Mouse (Mus musculus): Measurements from ENCODE around the gene 4933424G06Rik.
"Not testable (repeated sequence)": the region's sequence is repeated elsewhere in the genome, so short reads cannot be mapped to it uniquely, and the experiment has no call there.

The 4933424G06Rik gene

DNA sequence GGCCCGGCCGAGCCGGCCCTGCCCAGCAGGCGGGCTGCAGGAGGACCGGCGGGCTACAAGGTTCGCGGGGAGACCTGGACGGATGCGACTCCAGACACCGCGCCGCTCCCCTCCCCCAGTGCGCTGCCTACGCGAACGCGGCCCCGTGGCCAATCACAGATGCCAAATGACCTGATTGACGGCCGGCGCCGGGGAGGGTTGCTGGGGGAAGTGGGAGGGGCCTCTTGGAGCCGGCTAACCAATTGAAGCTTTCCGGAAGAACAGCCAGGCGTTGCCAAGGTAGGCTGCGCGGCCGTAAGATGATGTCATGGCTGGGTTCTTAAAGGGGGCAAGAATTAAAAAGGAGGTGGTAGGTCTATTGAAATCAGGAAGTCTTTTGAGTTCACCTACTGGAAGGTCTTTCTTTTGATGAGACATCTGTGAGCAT, at the start of gene 4933424G06Rik:
4933424G06Rik (plus strand) TSS at position 296 of the 427 bp plus-strand sequence.
- DNase-seq (ENCODE audit: low spot score) = peak; percentile 98

DNA sequence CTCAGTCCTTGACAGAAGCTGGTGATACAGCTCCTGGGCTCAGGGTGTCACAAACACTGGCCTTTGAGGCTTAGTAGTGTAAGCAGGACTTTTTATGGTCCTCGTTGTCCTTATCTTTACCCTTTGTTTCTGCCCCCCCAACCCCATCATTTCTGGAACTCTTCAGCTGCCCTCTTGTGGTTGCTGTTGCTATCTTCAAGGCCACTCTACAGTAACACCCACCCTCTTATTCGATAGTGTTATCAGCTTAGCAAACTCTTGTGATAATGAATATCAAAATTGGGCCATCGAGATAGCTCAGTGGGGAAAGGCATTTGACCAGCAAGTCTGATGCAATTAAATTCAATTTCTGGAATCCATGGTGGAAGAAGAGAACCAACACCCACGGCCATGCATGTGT, 45.5 kb upstream of the 4933424G06Rik start:
- no peak for DNase-seq (ENCODE audit: low spot score)

DNA sequence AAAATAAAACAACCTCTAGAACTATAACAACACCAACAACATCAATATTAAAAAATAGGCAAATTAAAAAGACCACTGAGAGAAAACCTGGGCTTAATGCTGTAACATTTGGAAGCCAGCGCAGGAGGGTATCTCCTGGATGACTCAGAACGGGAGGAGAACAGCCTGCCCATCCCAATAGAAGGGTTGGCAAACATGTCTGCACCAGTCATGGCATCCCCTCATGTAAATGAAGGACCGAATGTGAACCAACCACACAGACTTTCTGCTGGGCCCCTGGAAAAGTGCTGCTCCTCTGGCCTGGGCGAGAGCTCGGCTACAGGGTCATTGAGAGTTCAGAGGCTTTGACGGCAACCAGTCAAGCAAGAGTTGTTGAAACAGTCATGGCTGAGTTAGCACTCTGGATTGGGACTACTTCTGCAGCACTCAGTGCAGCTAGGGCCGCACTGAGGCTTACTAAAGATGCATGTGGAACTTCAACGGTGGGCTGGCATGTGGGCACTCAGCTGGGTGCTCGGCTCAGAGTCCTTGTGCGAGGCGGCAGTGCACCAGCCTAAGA, 44.7 kb upstream of the 4933424G06Rik start:
- DNase-seq (ENCODE audit: low spot score) = no peak

DNA sequence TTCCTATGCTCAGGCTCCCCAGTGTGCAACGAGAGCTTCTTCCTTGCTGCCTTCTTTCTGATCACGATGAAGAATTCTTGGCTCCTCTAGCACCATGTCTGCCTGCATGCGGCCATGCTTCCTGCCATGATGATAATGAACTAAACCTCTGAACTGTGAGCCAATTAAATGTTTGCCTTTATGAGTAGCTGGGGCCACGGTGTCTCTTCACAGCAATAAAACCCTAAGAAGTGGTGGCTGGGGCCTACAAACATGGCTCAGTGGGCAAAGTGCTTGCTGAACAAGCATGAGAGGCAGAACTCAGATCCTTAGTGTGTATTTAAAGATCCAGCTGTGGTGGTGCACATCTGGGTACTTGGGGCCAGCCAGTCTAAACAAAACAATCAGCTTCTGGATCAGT, 44.0 kb upstream of the 4933424G06Rik start:
- no peak for DNase-seq (ENCODE audit: low spot score)

DNA sequence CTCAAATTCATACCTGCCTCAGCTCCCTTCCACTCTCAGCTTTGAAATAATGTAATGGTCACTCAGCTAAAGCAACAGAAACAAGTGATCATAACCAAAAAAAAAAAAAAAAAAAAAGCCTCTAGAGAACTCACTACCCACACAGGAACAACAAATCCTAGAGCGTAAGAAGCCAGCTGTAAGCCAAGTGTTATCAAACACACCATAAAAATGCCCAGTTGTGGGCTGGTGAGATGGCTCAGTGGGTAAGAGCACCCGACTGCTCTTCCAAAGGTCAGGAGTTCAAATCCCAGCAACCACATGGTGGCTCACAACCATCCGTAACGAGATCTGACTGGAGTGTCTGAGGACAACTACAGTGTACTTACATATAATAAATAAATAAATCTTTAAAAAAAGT, 41.9 kb upstream of the 4933424G06Rik start:
- DNase-seq (ENCODE audit: low spot score) = not testable (repeated sequence)

DNA sequence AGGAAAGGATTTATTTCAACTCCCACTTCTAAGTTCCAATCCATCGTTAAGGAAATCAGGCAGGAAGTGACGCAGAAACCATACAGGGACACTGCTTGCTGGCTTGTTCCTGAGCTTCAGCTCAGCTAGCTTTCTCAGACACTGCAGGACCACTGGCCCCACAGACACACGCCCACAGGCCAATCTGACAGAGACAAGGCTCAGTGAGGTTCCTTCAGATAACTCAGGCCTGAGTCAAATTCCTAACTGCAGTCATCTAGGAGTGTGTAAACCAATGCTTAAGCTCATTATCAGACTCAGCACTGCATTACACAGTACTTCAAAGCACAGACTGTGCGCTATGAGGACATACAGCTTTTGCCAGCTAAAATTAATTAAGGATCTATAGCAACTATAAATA, 39.7 kb upstream of the 4933424G06Rik start:
- no peak for DNase-seq (ENCODE audit: low spot score)

DNA sequence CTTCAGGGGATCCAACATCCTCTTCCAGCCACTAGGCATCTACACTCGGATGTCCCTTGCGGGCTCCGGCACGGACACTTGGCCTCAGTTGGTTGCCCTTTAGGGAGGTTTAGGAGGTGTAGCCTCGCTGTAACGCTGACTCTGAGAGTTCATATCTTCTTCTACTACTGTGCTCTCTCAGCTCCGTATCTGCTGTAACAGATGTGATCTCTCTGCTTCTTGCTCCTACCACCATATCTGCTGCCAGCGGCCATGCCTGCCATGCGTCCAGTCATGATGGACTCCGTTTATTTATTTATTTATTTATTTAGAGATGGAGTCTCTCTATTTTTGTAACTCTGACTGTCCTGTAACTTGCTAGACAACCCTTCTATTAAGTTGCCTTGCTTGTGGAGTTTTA, 38.7 kb upstream of the 4933424G06Rik start:
- no peak for DNase-seq (ENCODE audit: low spot score)

DNA sequence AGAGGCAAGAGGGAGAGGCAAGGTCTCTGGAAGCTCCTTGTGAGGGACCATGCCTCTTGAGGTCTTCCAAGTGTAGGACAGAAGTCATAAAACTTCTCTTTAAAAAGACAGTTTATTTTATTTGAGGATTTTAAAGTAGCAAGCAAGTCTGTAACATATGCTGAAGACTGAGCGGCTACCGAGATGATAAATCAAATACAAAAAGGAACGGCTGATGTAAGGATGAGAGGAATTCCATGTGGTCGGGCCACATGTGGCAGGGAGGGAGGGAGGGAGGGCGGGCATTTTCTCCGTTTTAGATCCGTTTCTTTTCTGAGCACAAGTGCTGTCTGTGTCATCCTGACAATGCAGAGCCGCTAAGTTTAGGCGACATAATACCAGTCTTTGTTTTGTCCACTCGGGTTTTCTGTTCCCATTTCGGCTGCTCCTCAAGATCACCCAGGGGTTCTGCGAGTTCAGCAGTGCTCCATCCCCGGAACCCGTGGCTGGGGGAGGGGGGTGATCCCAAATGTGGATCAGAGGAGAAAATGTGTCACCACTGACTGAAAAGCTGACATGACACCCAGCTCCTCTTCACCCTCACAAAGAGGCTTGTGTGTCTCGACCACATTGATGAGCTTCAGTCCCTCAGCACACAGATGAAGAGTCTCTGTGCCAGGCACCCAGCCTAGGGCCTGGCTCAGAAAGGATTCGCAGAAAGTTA, 37.1 kb upstream of the 4933424G06Rik start:
- no peak for DNase-seq (ENCODE audit: low spot score)

DNA sequence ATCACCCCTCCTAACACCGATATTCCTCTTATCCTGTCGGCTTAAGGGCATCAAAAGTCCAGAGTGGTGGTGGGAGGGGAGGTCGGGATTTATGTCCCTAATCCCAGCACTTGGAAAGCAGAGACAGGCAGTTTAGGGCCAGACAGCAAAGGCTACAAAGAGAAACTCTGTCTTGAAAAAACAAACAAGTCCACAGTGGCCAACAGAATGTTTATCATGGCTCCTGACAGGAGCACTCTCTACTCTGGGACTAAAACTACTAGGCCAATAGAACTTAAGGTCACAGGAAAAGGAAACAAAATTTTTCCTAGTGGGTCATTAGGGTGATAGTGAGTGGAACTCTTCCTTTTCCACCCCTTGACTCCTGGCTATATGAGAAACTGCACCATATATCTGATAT, 35.0 kb upstream of the 4933424G06Rik start:
- DNase-seq (ENCODE audit: low spot score) = no peak

DNA sequence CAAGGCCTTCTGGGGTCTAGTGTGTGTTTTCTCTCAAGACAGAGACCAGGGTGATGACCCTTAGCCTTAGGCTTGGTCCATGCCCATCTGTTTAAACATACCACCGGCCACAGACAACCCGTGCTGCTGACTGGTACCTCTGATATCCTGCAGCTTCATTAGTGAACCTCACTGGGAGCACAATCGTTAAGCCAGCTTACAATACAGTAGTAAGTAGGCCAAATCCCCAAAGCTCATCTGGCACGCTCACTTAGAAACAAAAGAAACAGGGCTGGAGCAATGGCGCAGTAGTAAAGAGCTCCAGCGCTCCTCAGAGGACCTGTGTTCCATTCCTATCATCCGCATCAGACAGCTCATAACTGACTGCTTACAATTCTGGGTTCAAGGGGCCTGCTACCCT, 29.1 kb upstream of the 4933424G06Rik start:
- DNase-seq (ENCODE audit: low spot score) = no peak

DNA sequence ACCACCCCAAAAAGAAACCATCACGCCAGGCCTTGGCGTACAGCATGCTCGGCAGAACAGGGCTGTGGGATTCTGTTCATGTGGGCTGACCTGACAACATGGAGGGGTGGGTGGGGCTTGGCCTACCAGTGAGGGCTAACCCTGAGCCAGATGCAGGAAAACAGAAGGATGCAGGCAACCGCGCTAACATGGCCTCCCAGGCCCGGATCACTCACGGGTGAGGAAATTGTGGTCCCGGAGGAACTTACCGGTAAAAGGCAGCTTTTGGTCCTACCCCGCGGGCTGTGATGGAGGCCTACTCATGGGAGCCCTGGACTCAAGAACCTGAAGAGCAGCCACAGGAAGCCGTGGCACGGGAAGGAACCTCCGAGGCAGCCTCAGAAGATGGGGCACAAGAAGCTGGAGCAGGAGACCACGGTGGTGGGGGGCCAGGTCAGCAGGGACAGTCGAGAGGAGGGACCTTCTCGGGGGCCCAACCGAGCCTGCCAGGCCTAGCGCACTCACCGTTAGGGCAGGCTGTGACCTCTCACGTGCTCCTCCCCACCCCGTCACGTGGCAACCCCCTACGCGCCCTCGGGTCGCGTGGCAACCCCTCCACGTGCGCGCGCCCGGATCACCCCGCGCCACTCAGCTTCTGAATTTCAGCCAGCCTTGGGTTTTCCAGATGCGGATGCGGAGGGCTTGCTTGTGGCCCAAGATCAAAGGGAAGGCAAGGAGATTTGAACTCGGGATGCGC, 27.2 kb upstream of the 4933424G06Rik start, which contains the start of gene Fam178b:
Fam178b (minus strand) TSS at position 564 of the 736 bp plus-strand sequence.
- no peak for DNase-seq (ENCODE audit: low spot score)

DNA sequence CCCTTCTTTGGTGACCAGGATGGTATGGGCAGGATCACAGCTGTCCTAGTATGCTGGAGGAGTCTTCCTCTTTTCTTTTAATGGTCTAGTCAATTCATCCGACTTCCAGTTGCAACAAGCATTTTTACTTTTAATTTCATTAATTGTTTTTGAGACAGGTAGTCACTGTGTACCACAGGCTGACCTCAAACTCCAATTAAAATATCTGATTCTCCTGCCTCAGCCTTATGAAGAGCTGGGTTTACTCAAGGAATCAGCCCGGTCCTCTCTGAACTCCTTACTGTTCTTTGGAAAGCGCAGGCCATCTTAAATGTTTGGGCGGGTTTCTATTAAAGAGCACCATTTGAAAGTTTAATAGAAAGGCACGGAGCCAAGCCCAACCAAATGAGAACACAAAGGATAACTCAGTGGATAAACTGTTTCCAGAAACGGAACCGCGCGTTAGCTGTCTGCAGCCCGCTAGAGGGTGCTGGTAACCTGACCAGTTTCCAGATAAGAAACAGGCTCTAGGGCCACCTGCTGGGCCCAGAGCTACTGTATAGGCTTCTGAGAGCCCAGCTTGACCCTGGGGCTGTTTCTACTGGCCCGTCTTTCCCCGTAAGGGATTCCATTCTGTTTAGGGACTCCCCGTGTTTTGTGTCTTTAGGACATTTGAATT, 26.0 kb upstream of the 4933424G06Rik start:
- DNase-seq (ENCODE audit: low spot score) = peak; percentile 77

DNA sequence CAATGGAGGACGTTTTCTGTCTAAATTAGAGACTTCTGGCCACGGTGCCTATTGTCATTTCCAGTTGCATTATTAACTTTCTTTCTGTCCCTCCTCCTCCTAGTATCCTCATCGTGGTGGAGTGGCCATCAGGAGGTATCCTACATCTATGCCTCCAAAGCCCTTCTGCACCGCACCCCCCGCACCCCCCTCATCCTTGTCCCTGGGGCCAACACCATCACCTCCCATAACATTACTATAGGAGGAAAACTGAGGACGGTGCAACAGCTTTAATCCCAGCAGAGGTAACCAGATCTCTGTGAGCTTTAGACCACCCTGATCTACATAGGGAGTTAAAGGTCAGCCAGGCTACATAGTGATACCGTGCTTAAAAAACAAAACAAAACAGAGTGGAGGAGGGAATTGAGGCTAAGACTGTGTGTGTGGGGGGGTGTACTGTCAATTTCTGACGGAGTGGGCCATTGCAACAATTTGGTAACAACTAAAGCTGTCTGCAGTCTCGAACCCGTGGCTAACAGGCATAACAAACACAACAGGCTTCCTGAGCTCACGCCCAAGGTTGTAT, 19.2 kb upstream of the 4933424G06Rik start:
- DNase-seq (ENCODE audit: low spot score) = no peak

DNA sequence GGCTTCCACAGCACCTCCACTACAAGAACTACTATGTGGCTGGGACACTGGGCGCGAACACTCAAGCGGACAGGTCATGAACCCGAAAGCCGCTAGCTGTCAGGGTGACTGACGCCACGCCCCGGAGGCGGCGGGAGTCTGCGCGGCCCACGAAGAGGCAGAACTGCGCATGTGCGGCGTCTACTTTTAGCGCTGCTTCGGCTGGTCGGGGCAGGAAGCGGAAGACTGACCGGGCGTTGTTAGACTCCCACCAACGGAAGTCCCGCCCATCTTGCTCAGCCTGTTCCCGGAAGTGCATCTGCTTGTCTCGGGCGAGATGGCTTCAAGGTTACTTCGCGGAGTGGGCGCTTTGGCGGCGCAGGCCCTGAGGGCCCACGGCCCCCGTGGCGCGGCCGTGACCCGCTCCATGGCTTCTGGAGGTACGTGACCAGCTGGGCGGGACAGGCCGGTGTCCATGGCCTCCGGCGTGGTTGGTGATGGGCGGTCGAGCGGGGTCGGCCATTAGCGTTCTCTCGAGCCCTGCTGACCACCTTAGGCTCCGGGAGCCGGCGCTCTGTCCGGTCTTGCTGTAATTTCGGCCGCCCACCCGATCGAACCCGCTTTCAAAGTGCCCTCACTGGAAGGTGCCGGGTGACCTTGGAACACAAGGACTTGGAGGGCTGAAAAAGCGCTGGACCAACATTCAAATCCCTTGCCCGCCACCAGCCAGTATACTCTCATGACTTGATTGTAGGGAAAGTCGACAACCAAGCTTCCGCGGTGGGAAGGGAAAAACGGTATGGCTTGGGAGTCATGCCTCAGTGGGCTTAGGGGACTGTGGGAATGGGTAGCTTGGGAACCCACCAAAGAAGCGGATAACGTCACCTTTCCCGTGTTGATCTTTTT, 18.4 kb upstream of the 4933424G06Rik start, which contains the start of gene Cox5b:
Cox5b (plus strand) TSS at position 179 of the 885 bp plus-strand sequence.
- peak; percentile 96 for DNase-seq (ENCODE audit: low spot score)

DNA sequence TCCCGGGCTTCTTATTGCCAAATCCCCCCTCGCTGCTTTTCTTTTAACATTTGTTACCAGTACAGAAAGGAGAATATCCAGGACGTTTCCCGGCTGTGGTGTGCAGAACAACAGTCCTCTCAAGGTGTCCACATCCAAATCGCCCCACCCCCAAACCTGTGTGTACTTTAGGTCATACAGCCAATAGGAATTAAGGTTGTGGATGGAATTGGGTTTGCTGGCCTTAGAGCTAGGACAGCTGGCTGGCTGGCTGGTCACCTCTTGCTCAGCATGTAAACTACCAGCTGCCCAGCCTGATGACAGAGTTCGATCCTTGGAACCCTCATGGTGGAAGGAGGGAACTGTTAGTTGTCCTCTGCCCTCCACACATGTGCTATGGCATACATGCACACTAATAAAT, 15.1 kb upstream of the 4933424G06Rik start:
- no peak for DNase-seq (ENCODE audit: low spot score)

DNA sequence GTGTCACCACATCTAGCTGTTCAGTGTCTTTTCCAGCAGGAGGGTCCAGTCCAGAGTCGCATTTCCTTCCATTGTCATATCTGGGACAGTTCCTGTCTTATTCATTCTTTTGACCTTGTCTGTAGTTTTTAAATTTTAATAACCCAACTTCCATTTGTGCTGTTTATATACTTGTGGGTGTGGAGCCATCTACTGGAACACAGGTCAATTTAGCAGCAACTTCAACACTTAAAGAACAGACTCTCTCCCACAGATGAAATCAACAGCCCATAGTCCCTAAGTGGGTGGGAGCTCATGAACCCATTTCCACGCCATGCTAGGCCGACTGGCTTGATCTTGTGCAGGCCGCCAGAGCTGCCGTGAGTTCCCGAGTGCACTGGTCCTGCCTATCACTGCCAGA, 13.5 kb upstream of the 4933424G06Rik start:
- no peak for DNase-seq (ENCODE audit: low spot score)

DNA sequence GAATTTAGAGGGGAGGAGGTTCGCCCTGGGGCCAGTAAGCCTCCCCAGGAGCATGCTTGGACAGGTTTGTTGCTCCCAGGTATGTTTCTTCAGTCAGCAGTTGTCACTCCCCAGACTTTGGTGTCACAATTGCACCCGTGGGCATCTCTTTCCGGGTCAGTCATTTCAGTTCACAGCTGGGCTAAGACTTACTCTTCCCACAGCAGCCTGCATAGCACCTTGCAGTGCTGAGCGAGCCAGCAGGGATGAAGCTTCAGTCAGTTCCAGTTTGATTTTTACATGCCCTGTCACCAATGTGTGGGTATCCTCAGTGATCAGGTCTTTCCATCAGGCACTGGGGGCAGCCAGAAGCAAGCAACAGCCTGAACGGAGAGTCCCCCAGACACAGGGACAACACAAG, 12.9 kb upstream of the 4933424G06Rik start:
- DNase-seq (ENCODE audit: low spot score) = no peak

DNA sequence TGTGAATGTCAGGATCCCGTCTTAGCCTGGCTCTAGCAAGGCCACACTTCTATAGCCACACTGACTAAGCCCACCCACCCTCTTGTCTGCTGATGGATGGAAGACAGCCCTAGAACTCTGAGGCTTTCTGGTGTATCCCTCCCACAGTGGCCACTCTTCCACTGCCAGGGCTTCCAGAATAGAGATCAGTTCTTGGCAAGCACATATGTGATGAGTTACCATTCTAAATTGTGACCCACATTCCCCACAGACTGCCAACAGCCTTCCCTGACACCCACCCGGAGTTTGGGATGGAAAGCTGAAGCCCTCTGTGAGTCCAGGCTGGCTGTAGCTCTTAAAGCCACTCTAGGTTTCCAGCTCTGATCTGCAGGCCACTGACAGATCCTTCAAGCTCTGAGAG, 2.8 kb upstream of the 4933424G06Rik start:
- no peak for DNase-seq (ENCODE audit: low spot score)

DNA sequence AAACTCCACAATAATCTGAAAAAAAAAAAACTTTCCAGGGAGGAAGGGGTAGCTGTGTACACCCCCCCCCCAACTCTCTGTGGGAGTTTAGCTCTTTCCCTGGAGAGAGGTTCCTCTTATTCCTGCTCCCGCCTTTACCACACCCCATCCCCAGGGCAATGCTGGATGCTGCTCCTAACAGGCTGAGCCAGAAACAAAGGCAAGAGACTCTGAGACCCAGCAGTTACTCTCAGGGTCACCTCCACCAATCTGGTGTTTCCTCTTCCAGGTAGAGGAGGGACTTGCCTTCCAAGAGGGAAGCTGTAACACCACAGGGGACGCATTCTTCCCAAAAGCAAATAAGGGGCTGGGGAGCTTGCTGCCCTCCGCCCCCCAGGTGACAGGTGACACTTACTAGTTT, 2.2 kb upstream of the 4933424G06Rik start:
- DNase-seq (ENCODE audit: low spot score) = no peak

DNA sequence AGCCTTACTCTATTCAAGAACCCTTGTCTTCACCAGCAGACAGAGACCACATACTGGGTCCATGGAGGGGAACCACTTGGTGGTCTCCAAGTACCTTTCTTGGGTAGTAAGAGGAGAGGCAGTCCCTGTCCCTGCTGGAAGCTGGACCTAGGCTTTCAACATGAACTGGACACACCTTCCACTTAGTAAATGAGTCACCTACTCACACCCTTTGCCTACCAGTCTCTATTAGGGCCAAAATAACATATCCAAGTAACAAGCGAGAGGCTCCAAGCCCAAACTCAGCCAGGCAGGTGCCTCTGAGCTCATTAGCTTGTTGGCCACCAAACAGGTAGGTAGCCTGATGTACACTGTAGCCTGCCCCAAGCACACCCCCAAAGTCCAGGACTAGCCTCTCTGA, 1.3 kb upstream of the 4933424G06Rik start:
- no peak for DNase-seq (ENCODE audit: low spot score)

All from ovary, postnatal 36 days (tissue).